Mouse (Mus musculus): Measurements from ENCODE around the gene Rptor.

GRCm38 (mm10) chr11:119565021-119565420, 37.7 kb upstream of the Rptor start:
- TF ChIP-seq CTCF (IDR thresholded peaks at IDR 0.05), result no peak
- no peak for TF ChIP-seq EP300 (IDR thresholded peaks at IDR 0.05; ENCODE audit: insufficient read depth, low read depth, low read length)

Data from heart, adult 2 months (tissue).